Mouse (Mus musculus): ENCODE results near the gene Npm3. TPM values are rescaled to one million over a fixed set of nuclear protein-coding genes. Genes with fewer than 3 reads are reported as not detected.

Gene Npm3
- total RNA-seq (2021) = 10 to 100 TPM; 28.5 to 30.7 TPM
- long read RNA-seq, experiment 1, partial matches to known transcripts = 1 of 1 reads
- long read RNA-seq, experiment 1, other reads (novel, unspliced or antisense) = 0 of 1 reads
- long read RNA-seq, experiment 2, partial matches to known transcripts = 2 of 5 reads
- long read RNA-seq, experiment 2, other reads (novel, unspliced or antisense) = 0 of 5 reads

DNA sequence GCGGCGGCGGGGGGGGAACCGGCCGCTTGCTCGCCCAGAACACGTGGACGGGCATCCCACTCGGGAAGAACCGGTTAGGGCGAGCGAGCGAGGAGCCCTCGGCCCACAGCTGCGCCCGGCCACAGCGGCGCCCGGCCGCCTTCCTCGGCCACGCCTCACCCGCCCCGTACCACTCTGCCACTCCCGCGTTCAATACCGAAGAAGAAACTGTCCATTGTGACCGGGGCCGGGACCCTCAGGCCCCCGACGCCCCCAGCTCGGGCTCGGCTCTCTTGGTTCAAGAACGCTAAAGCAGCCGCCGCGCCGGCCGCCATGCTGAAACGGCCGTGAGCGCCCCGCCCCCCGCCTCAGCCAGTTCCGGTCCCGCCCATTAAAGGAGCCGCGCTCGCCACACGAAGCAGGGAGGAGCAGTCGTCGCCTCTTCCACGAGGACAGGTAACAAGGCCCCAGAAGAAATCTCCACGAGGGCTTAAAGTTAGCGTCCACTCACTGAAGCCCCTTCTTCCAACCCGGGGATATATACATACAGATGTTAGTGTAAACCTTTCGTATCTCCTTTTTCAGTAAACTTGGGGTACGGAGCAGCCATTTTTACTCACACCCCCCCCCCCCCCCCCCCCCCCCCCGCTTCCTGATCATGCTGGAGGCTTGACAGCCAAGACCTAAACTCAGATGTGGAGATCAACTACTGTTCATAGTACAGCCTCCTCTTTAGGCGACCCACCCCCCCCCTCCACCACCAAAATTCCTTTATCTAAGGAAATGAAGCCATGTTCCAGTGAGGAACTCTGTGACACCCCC is at the start of gene Npm3:
TSS of gene Npm3 (minus strand) at position 349 of the 801 bp plus-strand sequence.
- peak; percentile 83 for DNase-seq (ENCODE audit: low spot score in 2 of 2)

DNA sequence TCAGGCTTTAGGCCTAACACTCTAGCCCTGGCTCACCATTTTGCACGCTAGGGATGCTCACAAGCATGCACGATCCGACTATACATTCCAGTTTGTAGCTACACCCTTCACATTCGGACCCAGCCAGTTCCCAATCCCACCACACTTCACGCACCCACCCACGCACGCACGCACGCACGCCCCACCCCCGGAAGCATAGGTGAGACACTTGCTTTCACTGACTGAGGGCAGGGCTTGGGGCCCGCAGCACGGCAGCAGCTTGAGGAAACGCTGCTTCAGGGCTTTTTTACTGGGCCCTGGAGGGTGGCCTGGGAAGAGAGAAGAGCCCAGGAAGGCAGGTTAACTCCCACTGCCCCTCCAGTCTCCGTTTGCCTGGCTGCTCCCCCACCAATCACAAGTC is 47.5 kb upstream of the Npm3 start:
- no peak for DNase-seq (ENCODE audit: low spot score in 2 of 2)

GRCm38 (mm10) chr19:45796061-45796556 is 46.7 kb upstream of the Npm3 start:
- DNase-seq (ENCODE audit: low spot score in 2 of 2) = no peak

- DNase-seq (ENCODE audit: low spot score in 2 of 2) = no peak
Observed at GRCm38 (mm10) chr19:45795406-45795944, 46.1 kb upstream of the Npm3 start.

DNA sequence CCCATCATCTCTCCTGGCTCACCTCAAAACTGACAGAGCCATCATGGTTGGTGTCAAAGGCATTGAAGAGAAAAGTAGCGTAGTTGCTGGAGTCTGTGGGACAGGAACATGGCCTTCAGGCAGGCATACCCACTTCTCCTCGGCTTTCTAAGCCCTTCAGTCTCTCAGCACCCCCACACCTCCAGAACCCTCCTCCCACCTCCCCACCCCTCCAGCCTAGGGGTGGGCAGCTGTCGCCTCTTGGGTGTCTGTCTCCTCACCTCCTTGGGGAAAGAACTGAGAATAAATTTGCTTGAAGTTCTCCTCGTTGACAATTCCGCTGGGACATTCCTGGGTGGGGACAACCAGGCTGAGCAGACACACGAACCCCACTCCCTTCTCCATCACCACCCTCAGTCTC is 45.3 kb upstream of the Npm3 start:
- no peak for DNase-seq (ENCODE audit: low spot score in 2 of 2)

GRCm38 (mm10) chr19:45792404-45792803 is 43.0 kb upstream of the Npm3 start:
- DNase-seq (ENCODE audit: low spot score in 2 of 2) = no peak

DNA sequence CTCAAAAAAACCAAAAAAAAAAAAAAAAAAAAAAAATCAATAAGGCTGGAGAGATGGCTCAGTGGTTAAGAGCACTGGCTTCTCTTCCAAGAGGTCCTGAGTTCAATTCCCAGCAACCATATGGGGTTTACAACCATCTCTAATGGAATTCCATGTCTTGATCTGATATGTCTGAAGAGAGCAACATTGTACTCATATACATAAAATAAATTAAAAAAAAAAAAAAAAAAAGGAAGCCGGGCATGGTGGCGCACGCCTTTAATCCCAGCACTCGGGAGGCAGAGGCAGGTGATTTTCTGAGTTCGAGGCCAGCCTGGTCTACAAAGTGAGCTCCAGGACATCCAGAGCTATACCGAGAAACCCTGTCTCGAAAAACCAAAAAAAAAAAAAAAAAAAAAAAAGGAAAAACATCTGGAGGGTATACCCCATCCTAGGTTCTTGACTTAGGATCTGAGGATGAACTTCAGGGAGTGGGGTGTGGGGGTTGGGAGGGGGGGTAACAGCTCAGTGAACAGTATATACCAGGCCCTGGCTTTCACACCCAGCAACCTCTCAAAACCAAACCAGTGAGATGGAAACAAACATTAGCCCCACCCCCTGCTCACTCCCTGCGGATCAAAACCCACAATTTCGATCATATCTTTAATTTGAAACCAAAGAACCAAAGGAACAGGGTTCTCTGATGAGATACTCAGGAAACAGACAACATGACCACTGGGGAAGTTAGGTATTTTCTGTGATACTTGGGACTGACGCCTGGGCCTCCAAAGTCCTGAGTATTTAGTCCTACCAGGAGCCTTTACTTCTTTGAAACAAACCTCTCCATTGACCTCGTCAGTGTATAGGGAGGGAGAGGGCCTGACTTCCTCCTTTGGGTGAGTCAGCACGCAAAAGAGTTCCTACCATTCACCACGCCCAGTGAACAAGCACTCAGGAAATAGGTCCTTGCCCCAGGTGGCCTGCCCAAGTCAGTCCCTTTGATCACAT is 40.8 kb upstream of the Npm3 start:
- no peak for DNase-seq (ENCODE audit: low spot score in 2 of 2)

GRCm38 (mm10) chr19:45789365-45789764 is 40.0 kb upstream of the Npm3 start:
- no peak for DNase-seq (ENCODE audit: low spot score in 2 of 2)

DNA sequence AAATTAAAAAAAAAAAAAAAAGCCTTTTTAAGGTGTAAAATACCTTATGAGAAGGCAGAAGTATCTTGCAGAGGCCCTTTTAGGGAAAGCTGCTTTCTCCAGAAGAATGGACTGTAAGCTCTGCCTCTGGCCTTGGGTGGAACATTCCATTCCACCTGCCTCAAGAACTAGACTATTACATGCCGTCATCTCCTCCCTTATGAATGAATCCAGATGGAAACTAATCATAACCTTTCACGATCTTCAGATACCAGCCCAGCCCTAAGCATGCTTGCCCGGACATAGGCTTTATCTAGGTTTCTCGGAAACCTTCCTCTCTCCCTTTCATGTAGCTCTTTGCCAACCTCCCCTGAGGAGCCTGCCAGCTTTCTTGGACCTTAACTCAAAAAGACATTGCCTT is 38.9 kb upstream of the Npm3 start:
- no peak for DNase-seq (ENCODE audit: low spot score in 2 of 2)

GRCm38 (mm10) chr19:45787450-45787849 is 38.1 kb upstream of the Npm3 start:
- no peak for DNase-seq (ENCODE audit: low spot score in 2 of 2)

DNA sequence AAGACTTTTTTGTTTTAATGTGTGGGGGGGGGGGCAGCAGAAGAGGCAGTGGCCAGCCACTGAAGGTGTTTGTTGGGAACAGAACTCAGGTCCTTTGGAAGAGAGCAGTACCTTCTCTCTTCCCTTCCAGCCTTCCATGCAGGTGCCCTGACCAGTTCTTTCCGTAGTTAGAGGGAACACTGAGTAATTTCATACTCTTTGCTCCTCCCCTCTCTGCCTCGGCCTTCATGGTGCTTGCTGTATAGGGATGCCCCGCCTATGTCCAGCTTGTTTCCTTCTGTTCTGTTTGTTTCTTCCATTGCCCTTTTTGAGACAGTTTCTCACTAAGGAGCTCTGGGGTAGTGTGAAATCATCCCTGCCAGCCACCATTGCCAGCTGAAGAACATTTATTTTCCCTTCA is 36.1 kb upstream of the Npm3 start:
- DNase-seq (ENCODE audit: low spot score in 2 of 2) = no peak

DNA sequence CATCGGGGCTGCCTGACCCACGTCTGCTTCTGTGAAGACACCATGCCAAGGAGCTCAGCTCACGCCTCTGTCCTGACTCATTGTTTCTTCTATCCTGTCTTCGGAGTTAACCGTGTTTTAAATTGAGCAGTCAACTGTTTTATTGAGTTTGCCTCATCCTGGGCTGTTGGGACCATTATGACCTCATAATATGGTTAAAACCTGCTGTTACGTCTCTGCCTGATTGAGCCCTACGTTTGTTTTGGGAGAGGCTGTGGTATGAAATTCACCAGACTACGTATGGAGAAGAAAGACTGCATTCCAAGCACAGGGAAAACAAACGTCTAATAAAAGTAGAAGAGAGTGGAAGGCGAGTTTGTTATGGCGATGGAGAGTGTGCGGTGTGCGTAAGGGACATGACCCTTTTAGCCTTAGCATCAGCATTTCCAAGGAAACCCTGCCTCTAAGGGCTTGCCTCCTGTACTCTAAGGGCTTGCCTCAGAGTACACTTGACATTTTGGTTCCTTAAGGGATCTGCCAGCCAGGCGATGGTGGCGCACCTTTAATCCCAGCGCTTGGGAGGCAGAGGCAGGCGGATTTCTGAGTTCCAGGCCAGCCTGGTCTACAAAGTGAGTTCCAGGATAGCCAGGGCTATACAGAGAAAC is 34.7 kb upstream of the Npm3 start:
- no peak for DNase-seq (ENCODE audit: low spot score in 2 of 2)

DNA sequence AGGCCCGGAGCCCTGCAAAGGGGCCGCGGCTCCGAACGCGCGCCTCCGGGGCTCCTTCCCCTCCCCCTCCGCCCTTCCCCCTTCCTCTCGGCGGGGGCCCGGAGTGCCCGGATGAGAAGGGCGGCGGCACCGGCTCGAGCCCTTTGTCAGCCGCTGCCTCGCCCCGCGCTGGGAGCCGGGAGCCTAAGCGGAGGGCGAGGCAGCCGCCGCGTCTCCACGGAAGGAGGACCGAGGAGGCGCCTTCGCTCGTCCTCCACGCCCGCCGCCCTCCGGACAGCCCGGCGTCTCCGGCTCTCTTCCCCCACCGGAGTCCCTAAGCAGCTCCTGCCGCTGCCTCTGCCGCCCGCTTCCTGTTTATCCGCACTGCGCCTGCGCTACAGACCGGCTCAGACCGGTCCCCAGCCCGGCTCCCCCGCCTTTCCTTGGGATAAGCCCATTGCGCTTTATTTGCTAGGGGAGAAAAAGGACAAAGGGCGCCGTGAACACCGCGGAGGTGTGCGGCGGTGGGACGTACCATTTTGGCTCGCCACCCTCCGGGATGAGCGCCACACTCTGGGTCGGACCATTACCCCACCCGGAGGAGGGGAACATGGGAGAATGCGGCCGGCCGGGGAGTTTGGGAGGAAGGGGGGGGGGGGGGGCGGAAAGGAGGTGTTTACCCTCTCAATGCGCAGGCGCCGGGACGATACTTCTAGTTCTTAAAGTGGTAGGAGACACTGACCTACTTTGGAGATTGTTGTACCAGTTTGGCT is 34.0 kb upstream of the Npm3 start, which contains the start of gene Mgea5:
TSS of gene Mgea5 (minus strand) at position 657 of the 752 bp plus-strand sequence.
- peak; percentile 92 to 94 for DNase-seq (ENCODE audit: low spot score in 2 of 2)

DNA sequence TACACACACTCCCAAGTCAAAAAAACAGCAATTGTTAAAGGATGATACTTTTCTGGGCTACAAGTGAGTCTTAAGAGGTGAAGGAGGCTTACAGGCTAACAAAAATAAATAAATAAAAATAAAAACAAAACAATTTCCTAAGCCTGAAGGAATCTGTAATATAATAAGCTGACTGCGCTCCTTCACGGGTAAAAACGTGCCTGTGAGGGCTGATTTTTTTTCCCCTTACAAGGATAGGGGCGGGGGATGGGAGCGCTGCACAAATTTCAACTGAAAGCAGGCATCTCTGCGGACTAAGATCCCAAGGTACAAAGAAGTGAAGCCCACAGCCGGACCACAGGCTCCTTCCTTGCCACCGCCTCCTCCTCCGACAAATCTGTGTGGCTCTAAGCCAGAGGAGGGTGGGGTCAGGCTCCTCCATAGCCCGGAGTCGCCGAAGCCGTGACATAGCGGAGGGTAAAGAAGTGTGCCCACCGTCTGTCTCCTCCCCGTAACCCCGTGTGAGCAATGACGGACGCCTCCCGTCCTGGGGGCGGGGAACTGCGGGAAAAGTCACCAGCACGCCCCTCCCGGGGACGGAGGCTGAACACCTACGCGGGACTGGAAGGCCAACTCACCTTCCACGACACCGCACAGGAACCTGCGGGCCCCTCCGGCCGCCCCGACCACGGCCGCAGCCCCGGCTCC is 33.1 kb upstream of the Npm3 start:
- DNase-seq (ENCODE audit: low spot score in 2 of 2) = peak; percentile 64 to 67

GRCm38 (mm10) chr19:45781676-45782075 is 32.3 kb upstream of the Npm3 start:
- no peak for DNase-seq (ENCODE audit: low spot score in 2 of 2)

- no peak for DNase-seq (ENCODE audit: low spot score in 2 of 2)
Observed at GRCm38 (mm10) chr19:45780350-45780915, 31.0 kb upstream of the Npm3 start.

GRCm38 (mm10) chr19:45775486-45775885 is 26.1 kb upstream of the Npm3 start:
- no peak for DNase-seq (ENCODE audit: low spot score in 2 of 2)

DNA sequence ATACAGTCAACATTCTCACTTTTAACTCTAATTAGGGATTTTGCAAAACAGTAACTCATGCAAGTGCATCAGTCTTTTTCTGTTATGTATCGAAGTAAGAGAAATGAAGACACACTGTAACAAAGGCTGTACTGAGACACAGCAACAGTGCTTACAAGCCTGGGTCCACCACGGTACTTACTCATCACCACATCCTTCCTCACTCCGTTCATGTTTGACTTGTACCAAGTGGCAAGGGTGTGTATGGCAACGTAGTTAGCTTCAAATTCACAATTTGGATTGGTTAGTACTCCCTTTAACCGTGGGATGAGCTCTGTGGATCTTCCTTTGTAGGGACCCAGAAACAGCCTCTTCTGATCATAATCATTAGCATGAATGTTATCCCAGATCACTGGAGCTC is 22.1 kb upstream of the Npm3 start:
- DNase-seq (ENCODE audit: low spot score in 2 of 2) = no peak

DNA sequence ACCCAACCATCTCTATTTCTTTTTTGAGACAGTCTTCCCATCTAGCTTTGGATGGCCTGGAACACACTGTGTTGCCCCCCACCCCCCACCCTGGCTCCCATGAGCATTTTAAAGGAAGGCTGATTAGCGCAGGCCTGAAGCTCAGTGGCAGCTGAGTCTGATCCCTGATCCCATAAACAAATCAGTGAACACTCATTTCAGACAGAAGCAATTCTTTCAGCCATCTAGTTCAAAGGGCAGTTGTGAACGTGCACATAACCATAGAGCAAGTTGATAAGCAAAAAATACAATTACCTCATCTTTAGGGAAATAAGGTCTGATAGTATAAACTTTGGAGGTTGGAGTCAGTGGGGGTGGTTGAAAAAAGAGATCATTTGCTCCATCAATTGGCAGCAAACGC is 11.4 kb upstream of the Npm3 start:
- DNase-seq (ENCODE audit: low spot score in 2 of 2) = no peak

Data from adrenal gland, adult 18-20 months (tissue).